Mouse (Mus musculus) T-helper 1 cell (primary cell): ENCODE measurements around the gene Ctf1.
"Not testable (repeated sequence)": the region's sequence is repeated elsewhere in the genome, so short reads cannot be mapped to it uniquely, and the experiment has no call there.

Experiments used
- in situ Hi-C: fragments of 300-600 bp; cut with MboI, MseI; formaldehyde crosslinking; loops from one replicate; pipeline ENCODE4 v1.15.1; 2025; ENCODE audit warnings: high pct_unique_total_duplicates

Gene Ctf1

DNA sequence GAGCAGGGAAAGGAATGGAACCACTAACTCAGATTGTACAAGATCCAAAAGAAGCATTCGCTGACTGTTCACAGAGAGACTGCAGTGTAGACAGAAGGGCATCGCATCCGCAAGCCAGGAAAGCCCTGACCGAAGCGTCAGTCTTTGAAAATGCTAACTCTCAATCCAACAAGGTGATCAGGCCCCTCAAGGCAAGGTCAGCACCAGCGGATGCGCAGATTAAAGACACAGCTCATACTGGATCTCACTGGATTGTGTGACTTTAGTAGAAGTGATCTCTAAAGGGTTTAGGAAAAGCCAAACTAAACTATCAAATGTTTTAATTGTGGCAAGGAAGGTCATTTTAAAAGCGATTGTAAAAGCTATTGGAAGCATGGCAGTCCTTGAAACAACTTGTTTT lies 19.2 kb upstream of the Ctf1 start:
- in situ Hi-C loops, result no loop called here

- in situ Hi-C loops, result not testable (repeated sequence)
Measured at GRCm38 (mm10) chr7:127693730-127694129, 18.8 kb upstream of the Ctf1 start.

- in situ Hi-C loops, result no loop called here
Measured at GRCm38 (mm10) chr7:127698986-127699385, 13.6 kb upstream of the Ctf1 start.

DNA sequence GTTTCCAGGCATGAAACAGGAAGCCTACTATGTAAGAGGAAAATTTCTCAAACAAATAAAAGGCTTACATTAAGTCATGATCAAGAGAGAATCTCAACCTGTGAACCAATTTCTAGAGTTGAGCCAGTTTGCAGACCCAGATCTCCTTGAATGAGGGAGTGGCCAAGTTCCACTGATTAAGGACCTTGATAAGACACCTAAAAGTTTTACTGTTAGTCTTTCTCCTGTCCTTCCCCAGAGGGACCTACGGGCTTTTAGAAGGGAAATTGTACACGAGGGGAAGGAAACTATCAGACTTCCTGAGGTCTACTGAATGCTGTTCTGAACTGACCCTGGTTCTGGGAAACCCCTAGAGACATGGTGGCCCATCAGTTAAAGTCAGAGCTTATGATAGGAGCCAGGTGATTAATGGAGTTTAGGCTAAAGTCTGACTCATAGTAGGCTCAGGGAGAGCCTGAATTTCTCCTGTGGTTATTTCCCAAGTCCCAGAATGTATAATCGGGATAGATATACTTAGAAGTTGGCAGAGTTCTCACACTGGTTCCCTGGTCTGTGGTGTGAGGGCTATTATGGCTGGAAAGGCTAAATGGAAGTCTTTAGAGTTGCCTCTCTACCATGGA lies 11.7 kb upstream of the Ctf1 start:
- in situ Hi-C loops, result no loop called here

GRCm38 (mm10) chr7:127703561-127704178 lies 8.9 kb upstream of the Ctf1 start:
- in situ Hi-C loops, result no loop called here

GRCm38 (mm10) chr7:127704598-127704997 lies 7.9 kb upstream of the Ctf1 start:
- in situ Hi-C loops, result no loop called here

DNA sequence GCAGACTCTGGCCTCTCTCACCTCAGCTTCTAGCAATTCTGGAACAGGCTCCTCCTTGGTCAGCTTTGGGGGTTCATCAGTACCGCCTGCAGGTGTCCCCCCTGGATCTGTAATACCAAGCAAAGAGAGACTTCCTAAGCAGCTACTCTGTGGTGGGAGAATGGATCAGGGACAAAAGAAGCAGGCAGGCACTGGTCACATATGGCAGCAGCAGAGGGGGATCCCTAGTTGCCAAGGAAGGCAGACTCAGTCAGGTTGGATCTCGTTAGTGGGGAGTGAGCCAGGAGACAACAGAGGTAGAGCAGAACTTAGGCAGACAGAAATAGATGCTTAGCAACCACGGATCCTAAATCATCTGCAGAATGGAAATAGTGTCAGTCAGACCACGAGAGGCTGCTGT lies 6.8 kb upstream of the Ctf1 start:
- in situ Hi-C loops, result no loop called here

- in situ Hi-C loops, result no loop called here
Measured at GRCm38 (mm10) chr7:127707045-127707956, 5.2 kb upstream of the Ctf1 start.

GRCm38 (mm10) chr7:127707957-127708206 lies 4.7 kb upstream of the Ctf1 start:
- in situ Hi-C loops, result no loop called here

GRCm38 (mm10) chr7:127708207-127709078 lies 4.1 kb upstream of the Ctf1 start, which contains the start of gene Bcl7c:
Gene Bcl7c, minus strand, starts transcription at chr7:127708933.
- in situ Hi-C loops, result no loop called here

DNA sequence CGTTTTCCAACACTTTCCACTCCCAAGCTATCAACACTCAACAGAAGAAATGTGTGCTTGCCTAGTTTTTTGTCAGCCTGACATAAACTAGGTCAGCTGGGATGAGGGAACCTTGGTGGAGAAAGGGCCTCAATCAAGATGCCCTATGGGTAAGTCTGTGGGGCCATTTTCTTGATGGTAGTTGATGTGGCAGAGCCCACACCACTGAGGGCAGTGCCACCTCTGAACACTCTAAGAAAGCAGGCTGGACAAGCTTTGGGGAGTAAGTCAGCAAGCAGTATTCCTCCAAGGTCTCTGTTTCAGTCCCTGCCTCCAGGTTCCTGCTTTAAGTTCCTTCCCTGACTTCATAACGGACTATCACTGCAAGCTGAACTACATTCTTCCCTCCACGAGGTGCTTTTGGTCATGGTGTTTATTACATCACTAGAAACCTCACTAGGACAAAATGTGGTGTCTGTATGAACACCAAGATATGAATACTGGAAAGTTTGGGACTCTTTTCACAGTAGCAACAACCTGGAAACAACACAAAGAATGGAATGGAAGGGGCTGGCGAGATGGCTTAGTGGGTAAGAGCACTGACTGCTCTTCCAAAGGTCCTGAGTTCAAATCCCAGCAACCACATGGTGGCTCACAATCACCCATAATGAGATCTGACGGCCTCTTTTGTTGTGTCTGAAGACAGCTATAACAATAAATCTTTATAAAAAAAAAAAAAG lies 3.1 kb upstream of the Ctf1 start:
- in situ Hi-C loops, result no loop called here

DNA sequence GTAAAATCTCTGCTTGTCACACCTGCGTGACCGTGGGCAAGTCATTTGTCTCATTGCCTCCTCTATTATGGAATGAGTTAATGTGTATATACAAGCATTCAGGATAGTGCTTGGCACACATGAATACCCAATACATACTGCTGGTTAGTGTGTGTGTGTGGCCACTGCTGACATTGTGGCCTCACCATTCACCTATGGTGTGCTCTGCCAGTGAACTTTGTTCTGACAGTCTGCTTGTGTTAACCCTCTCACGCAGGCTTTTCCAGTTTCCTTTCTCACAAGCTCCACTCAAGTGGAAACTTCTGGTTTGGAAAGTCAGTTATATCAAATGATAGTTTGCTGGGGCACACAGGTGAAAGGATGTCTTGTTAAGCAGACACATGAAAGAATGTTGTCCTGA lies 1.5 kb upstream of the Ctf1 start:
- in situ Hi-C loops, result no loop called here

- in situ Hi-C loops, result no loop called here
Measured at GRCm38 (mm10) chr7:127711456-127711855, 1.1 kb upstream of the Ctf1 start.

DNA sequence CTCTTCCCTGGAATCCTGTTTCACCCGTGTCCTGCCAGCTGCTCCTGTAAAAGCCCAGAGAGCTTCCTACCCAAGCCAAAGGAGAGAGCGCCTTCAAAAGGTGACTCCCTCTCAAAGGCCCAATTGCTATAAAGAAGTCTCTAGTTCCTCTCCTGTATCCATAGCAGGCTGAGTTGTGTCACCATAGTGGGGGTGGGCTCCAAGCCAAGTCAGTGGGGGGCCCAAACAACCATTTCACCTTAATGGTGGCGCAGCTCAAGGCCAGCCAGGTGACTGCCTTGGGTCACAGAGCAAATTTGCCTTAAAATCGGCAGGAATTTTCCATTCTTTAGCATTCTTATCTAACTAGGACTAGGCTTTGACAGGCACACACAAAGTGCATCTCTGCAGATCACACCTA lies 2.3 kb downstream of the Ctf1 start:
- in situ Hi-C loops, result no loop called here

DNA sequence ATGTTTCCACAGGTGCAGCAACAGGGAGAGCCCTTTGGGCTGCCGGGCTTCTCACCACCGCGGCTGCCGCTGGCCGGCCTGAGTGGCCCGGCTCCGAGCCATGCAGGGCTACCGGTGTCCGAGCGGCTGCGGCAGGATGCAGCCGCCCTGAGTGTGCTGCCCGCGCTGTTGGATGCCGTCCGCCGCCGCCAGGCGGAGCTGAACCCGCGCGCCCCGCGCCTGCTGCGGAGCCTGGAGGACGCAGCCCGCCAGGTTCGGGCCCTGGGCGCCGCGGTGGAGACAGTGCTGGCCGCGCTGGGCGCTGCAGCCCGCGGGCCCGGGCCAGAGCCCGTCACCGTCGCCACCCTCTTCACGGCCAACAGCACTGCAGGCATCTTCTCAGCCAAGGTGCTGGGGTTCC lies 4.5 kb downstream of the Ctf1 start:
- in situ Hi-C loops, result no loop called here

DNA sequence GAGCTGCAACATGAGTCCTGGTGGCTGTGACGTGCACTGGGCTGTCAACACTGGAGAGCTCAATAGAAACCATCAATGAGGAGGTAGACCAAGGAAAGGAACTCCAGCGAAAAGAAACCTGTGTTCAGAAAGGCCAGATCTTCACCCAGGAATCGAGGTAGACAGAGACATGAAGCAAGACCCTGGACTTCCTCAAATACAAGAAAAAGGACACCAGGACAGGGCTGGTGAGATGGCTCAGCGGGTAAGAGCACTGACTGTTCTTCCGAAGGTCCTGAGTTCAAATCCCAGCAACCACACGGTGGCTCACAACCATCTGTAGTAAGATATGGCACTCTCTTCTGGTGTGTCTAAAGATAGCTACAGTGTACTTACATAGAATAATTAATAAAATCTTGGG lies 5.8 kb downstream of the Ctf1 start:
- in situ Hi-C loops, result no loop called here

- in situ Hi-C loops, result no loop called here
Measured at GRCm38 (mm10) chr7:127719258-127719657, 6.7 kb downstream of the Ctf1 start.

- in situ Hi-C loops, result no loop called here
Measured at GRCm38 (mm10) chr7:127725490-127725889, 13.0 kb downstream of the Ctf1 start.

DNA sequence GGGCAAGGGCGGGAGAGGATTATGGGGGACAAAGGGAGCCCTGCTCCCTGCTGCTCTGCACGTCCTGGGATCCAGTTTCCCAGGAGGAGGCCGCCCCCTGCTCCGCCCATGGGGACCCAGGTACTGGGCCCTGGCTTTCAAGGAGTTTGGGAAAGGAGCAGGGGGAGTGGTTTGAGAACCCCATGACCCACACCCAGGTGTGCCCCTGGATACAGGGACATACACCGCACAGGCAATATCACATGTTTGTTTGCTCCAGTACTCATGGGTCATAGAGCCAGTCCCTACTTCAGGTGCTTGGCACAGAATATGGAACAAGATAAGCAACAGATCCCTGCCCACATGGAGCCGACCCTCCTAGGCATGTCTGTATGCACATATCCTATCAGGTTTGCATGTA lies 13.4 kb downstream of the Ctf1 start:
- in situ Hi-C loops, result no loop called here

GRCm38 (mm10) chr7:127727898-127728297 lies 15.4 kb downstream of the Ctf1 start:
- in situ Hi-C loops, result no loop called here

GRCm38 (mm10) chr7:127730170-127730569 lies 17.6 kb downstream of the Ctf1 start:
- in situ Hi-C loops, result no loop called here
